Mouse (Mus musculus) liver, postnatal 0 days (tissue): ENCODE data around the gene Acot13. TPM values are rescaled to one million over a fixed set of nuclear protein-coding genes. Genes with fewer than 3 reads are reported as not detected.

Experiments used
- ATAC-seq: fragments of 200-750 bp; cut with Nextera tagmentation; 2 replicates; pipeline ENCODE4 v1.8.0; 2017; ENCODE audit warnings: mild to moderate bottlenecking, moderate library complexity
- DNase-seq: peaks from one replicate; pipeline ENCODE4 v3.0.0-alpha.2; 2016
- H3K27ac ChIP-seq: fragments of 300-500 bp; sonication (generic); 2 replicates; pipeline ENCODE4 v1.5.1; 2014; ENCODE audit warnings: antibody characterized with exemption, moderate library complexity, mild to moderate bottlenecking, low read depth
- H3K27me3 ChIP-seq: fragments of 300-500 bp; sonication (generic); 2 replicates; pipeline ENCODE4 v1.6.1; 2014; ENCODE audit warnings: low read length, control low read depth, mixed read lengths; ENCODE audit not compliant: insufficient read depth
- H3K36me3 ChIP-seq: fragments of 300-500 bp; sonication (generic); replicated peaks from 2 replicates; pipeline ENCODE4 v1.6.1; 2014; ENCODE audit warnings: mild to moderate bottlenecking, control low read depth, low read length, moderate library complexity, mixed read lengths; ENCODE audit not compliant: insufficient read depth
- H3K4me1 ChIP-seq: fragments of 300-500 bp; sonication (generic); 2 replicates; pipeline ENCODE4 v1.6.1; 2014; ENCODE audit warnings: antibody characterized with exemption, mild to moderate bottlenecking, control low read depth; ENCODE audit not compliant: insufficient read depth
- H3K4me2 ChIP-seq: fragments of 300-500 bp; sonication (generic); 2 replicates; pipeline ENCODE4 v1.6.1; 2014; ENCODE audit warnings: low read depth, mild to moderate bottlenecking, low read length, moderate library complexity, mixed read lengths
- H3K4me3 ChIP-seq: fragments of 300-500 bp; sonication (generic); 2 replicates; pipeline ENCODE4 v1.5.1; 2014; ENCODE audit warnings: low read depth, low read length
- H3K9ac ChIP-seq: fragments of 300-500 bp; sonication (generic); replicated peaks from 2 replicates; pipeline ENCODE4 v1.6.1; 2014; ENCODE audit warnings: mild to moderate bottlenecking, moderate library complexity
- H3K9me3 ChIP-seq: fragments of 300-500 bp; sonication (generic); 2 replicates; pipeline ENCODE4 v1.6.1; 2016; ENCODE audit warnings: mild to moderate bottlenecking, control low read depth, low read length, mixed read lengths
- CTCF ChIP-seq: sonication (generic); IDR thresholded peaks from 2 replicates; pipeline ENCODE4 v1.5.1; 2016; ENCODE audit warnings: antibody characterized with exemption, low read depth
- EP300 ChIP-seq: IDR thresholded peaks from 2 replicates; pipeline ENCODE4 v1.6.1; 2016; ENCODE audit warnings: antibody characterized with exemption, low read depth, mild to moderate bottlenecking
- WGBS: fragments of 180-500 bp; shearing (Covaris S2); extraction: QIAGEN DNeasy Blood & Tissue Kit; methylation state at CpG from one replicate; pipeline ENCODE4 v1.1.7; 2014; ENCODE audit not compliant: insufficient replicate concordance; 5-methylcytosine and 5-hydroxymethylcytosine counted together
- polyA plus RNA-seq: library from polyadenylated mRNA; unstranded; fragments of >200 nt; fragmentation: Nextera tagmentation; extraction: Ambion mirVana; gene quantifications from 2 replicates; pipeline ENCODE4 v1.2.1, GENCODE M21; 2015

Acot13 gene
- polyA plus RNA-seq, 1 experiment from 2014 or later: 101 TPM

GRCm38 (mm10) chr13:24866430-24867402 lies 35.4 kb upstream of the Acot13 start:
- ATAC-seq (peak; percentile 79), DNase-seq (peak; percentile 55)
- Histone ChIP-seq H3K9me3 (no peaks in the 10 kb centered on the region), H3K4me1 (peaks cover 9% of the 10 kb centered on the region), H3K9ac (no peak overlapping the region), H3K4me3 (no peak overlapping the region), H3K36me3 (no peaks in the 10 kb centered on the region), H3K27me3 (no peaks in the 10 kb centered on the region), H3K4me2 (no peak overlapping the region), H3K27ac (peak overlapping the region; percentile 63)
- 62% methylated on average over 9 of the region's 9 CpGs for WGBS
- TF ChIP-seq EP300 (no peak), CTCF (no peak)

- H3K36me3 ChIP-seq: no peaks in the 10 kb centered on the region
- H3K27me3 ChIP-seq: no peaks in the 10 kb centered on the region
- H3K4me2 ChIP-seq: no peak overlapping the region
- H3K9me3 ChIP-seq: no peaks in the 10 kb centered on the region
- H3K27ac ChIP-seq: no peak overlapping the region
- H3K4me3 ChIP-seq: no peak overlapping the region
- peaks cover 9% of the 10 kb centered on the region for H3K4me1 ChIP-seq
- no peak for TF ChIP-seq EP300
- TF ChIP-seq CTCF: peak; percentile 69
- no peak overlapping the region for H3K9ac ChIP-seq
- WGBS: 43% methylated on average over 7 of the region's 7 CpGs
- peak; percentile 80 for DNase-seq
- peak; percentile 40; the same call in 1 of the 2 replicates for ATAC-seq
Measured at GRCm38 (mm10) chr13:24862520-24862919, 31.2 kb upstream of the Acot13 start.

- peaks cover 9% of the 10 kb centered on the region for H3K4me1 ChIP-seq
- H3K27me3 ChIP-seq: no peaks in the 10 kb centered on the region
- H3K4me2 ChIP-seq: no peak overlapping the region
- H3K36me3 ChIP-seq: no peaks in the 10 kb centered on the region
- H3K9ac ChIP-seq: no peak overlapping the region
- no peak for TF ChIP-seq CTCF
- no peaks in the 10 kb centered on the region for H3K9me3 ChIP-seq
- ATAC-seq (no peak), DNase-seq (no peak)
- WGBS: 73% methylated on average over 7 of the region's 7 CpGs
- no peak overlapping the region for H3K27ac ChIP-seq
- no peak overlapping the region for H3K4me3 ChIP-seq
Measured at GRCm38 (mm10) chr13:24862021-24862420, 30.7 kb upstream of the Acot13 start.

GRCm38 (mm10) chr13:24861084-24861483 lies 29.7 kb upstream of the Acot13 start:
- H3K27me3 ChIP-seq: no peaks in the 10 kb centered on the region
- DNase-seq (no peak), ATAC-seq (no peak)
- peaks cover 4% of the 10 kb centered on the region for H3K4me1 ChIP-seq
- no peak overlapping the region for H3K4me3 ChIP-seq
- no peaks in the 10 kb centered on the region for H3K9me3 ChIP-seq
- H3K27ac ChIP-seq: no peak overlapping the region
- no peak overlapping the region for H3K9ac ChIP-seq
- 57% methylated on average over 12 of the region's 12 CpGs for WGBS
- TF ChIP-seq CTCF (no peak), EP300 (no peak)
- no peak overlapping the region for H3K4me2 ChIP-seq
- no peaks in the 10 kb centered on the region for H3K36me3 ChIP-seq

- no peak for DNase-seq
- no peak overlapping the region for H3K4me3 ChIP-seq
- no peaks in the 10 kb centered on the region for H3K27me3 ChIP-seq
- no peak overlapping the region for H3K27ac ChIP-seq
- no peaks in the 10 kb centered on the region for H3K36me3 ChIP-seq
- ATAC-seq: no peak
- TF ChIP-seq CTCF: no peak
- TF ChIP-seq EP300: no peak
- H3K4me1 ChIP-seq: no peaks in the 10 kb centered on the region
- H3K4me2 ChIP-seq: no peak overlapping the region
- no peaks in the 10 kb centered on the region for H3K9me3 ChIP-seq
- H3K9ac ChIP-seq: no peak overlapping the region
Measured at GRCm38 (mm10) chr13:24859115-24859514, 27.8 kb upstream of the Acot13 start.

GRCm38 (mm10) chr13:24852570-24852969 lies 21.2 kb upstream of the Acot13 start:
- DNase-seq: no peak
- ATAC-seq: no peak
- no peak for TF ChIP-seq CTCF
- no peak for TF ChIP-seq EP300
- no peaks in the 10 kb centered on the region for H3K9me3 ChIP-seq
- no peak overlapping the region for H3K4me2 ChIP-seq
- H3K27ac ChIP-seq: no peak overlapping the region
- 39% methylated on average over 3 of the region's 3 CpGs for WGBS
- H3K9ac ChIP-seq: no peak overlapping the region
- H3K36me3 ChIP-seq: no peaks in the 10 kb centered on the region
- H3K4me1 ChIP-seq: no peaks in the 10 kb centered on the region
- H3K27me3 ChIP-seq: no peaks in the 10 kb centered on the region
- no peak overlapping the region for H3K4me3 ChIP-seq
